11 mouse cellular contexts compared by ENCODE assay signal in genomic region chr13:6642453-6642852, GRCm38 (mm10). TPM values are rescaled to one million over a fixed set of nuclear protein-coding genes. Genes with fewer than 3 reads are reported as not detected.
DNase-seq lines count a peak whose midpoint lies in the region; ATAC-seq lines count a peak whose summit lies in the region.
"Had no signal": no experiment of that assay in that cellular context is flagged by ENCODE, and none has a peak within 500 bp of the region (broad histone marks: within the 10 kb centered on the region; RNA-seq: fewer than 3 reads in every experiment).

No protein-coding gene starts in this region.

- DNase-seq in liver (no peak), ZHBTc4 (ENCODE audit: low read depth, low spot score) (peak; percentile 94)
- DNase-seq in left cerebral cortex, postnatal 36 days (ENCODE audit: low spot score in 2 of 2), result no peak
- DNase-seq in frontal cortex, adult 2 months (ENCODE audit: extremely low spot score in 1 of 2, low spot score in 1 of 2), result no peak
- DNase-seq in gastrocnemius, adult 18-20 months (ENCODE audit: low spot score), result no peak
- DNase-seq: forebrain, postnatal 0 days; right cerebral cortex, adult 18-20 months; thymus, adult 18-20 months had no signal

- ATAC-seq in liver, embryonic 16.5 days (ENCODE audit: low read depth), result 0 out of 2 replicates have a peak, but pooled peaks have one; percentile 17
- peak; percentile 17 to 29; a peak in 1 of 4 replicates for ATAC-seq in hematopoietic stem cell, adult 5-6 weeks (replicated peaks in 1 of 2; ENCODE audit: insufficient read depth in 1 of 2, low FRiP score in 2 of 2, low TSS enrichment in 1 of 2, low read depth in 1 of 2, poor library complexity in 2 of 2, severe bottlenecking in 2 of 2)
- peak; percentile 48; the same call in 1 of the 2 replicates for ATAC-seq in neutrophil, adult 5-6 weeks (ENCODE audit: extremely low read depth, insufficient number of reproducible peaks, low FRiP score, poor library complexity, severe bottlenecking)
- ATAC-seq: forebrain, postnatal 0 days had no signal

- no peaks in the 10 kb centered on the region for H3K36me3 ChIP-seq in liver, embryonic 16.5 days (ENCODE audit: control insufficient read depth, insufficient read depth)

- no peak overlapping the region for H3K27ac ChIP-seq in liver, embryonic 16.5 days (ENCODE audit: low read length)

- 35% methylated on average over 5 of the region's 5 CpGs for WGBS in liver, embryonic 16.5 days (ENCODE audit: insufficient replicate concordance)

- H3K9ac ChIP-seq in liver, embryonic 16.5 days (ENCODE audit: low read depth, low read length), result no peak overlapping the region
- H3K9ac ChIP-seq: forebrain, postnatal 0 days had no signal

- H3K4me1 ChIP-seq in liver, embryonic 16.5 days (ENCODE audit: control insufficient read depth, low read depth, low read length), result peaks cover 9% of the 10 kb centered on the region

- no peaks in the 10 kb centered on the region for H3K9me3 ChIP-seq in liver, embryonic 16.5 days (replicated peaks; ENCODE audit: control insufficient read depth, low read length)

- H3K27me3 ChIP-seq in liver, embryonic 16.5 days (ENCODE audit: control insufficient read depth, insufficient read depth, low read depth, low read length), result no peaks in the 10 kb centered on the region

- no peak overlapping the region for H3K4me2 ChIP-seq in liver, embryonic 16.5 days (ENCODE audit: low read depth, low read length)

- intact Hi-C loops in left cerebral cortex, postnatal 36 days (cut with DNase I), result no loop called here

- H3K4me3 ChIP-seq in liver, embryonic 16.5 days (ENCODE audit: low read depth, low read length), result no peak overlapping the region

RNA-seq across cellular contexts. Expression of gene Pfkp, which starts 6.1 kb away (rescaled TPM):
- 5.5 and 5.6 TPM in 2 replicates for polyA plus RNA-seq in liver, embryonic 16.5 days (2015; fragmentation: Nextera tagmentation; extraction: Ambion mirVana)
- 46.1 and 51.6 TPM in 2 replicates for total RNA-seq in hematopoietic stem cell, adult 5-6 weeks (2017)
- 79.3 and 82.6 TPM in 2 replicates for total RNA-seq in neutrophil, adult 5-6 weeks (2017)
- total RNA-seq in left cerebral cortex, postnatal 36 days (2021), result 100 to 1,000 TPM; 266 to 272 TPM
- 253 and 281 TPM in 2 replicates for polyA plus RNA-seq in frontal cortex, adult 2 months (2012; rRNA removed)
- 1 to 10 TPM; 4.6 to 7.9 TPM for total RNA-seq in gastrocnemius, adult 18-20 months (2021)
